Mouse (Mus musculus) cerebellum, postnatal 10 days (tissue): ENCODE data around the gene Gm12695.
A peak's percentile ranks its signal among the peaks of the same experiment; 100 is the strongest.

Experiments
- DNase-seq, 2 experiments: peaks; one replicate each; pipeline ENCODE4 v3.0.0; 2021; ENCODE audit warnings: mixed read lengths in 2 of 2

Gm12695 gene

DNA sequence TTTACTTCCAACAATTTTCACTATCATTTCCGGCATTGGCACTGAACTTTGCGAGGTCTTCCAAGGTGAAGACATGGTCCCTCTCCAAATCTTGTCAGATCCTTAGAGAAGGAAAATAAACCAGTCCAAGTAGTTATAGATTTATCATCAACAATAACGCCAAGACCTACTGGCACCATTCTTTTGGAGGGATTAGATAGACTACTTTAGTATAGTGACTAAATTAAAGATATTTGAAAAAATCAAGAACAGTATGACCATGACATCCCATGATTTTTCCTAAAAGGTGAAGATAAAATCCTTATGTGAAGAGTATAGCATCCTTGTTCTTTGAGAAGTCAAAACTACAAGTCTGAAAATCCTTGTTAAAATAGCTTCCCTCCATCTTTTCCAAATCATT lies at the start of gene Gm12695:
Gene Gm12695 (minus strand): TSS at position 101 of the 400 bp plus-strand sequence.
- DNase-seq: no peak

DNA sequence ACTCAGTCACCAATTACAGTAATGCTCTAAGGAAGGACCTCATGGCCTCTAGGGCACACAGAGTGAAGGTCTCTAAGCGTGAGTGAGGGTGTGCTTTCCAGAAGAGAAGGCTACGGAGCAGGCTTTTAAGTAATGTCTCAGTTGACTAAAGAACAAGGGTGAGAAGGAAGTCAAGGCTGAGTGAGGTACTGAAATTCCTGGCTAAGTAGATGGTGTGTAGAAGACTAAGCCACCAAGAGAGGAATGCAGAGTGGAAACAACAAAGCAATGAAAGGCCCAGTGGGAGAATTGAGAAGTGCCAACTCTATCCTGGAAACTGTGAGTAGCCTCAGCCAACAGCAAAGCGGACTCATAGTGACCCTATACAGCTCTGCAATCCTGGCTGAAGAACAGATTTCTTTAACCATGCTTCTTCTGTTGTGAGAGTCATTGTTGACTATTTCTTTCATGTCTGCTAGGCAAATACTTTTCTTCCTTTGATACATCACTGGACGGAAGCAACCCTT lies 40.6 kb upstream of the Gm12695 start:
- no peak for DNase-seq

DNA sequence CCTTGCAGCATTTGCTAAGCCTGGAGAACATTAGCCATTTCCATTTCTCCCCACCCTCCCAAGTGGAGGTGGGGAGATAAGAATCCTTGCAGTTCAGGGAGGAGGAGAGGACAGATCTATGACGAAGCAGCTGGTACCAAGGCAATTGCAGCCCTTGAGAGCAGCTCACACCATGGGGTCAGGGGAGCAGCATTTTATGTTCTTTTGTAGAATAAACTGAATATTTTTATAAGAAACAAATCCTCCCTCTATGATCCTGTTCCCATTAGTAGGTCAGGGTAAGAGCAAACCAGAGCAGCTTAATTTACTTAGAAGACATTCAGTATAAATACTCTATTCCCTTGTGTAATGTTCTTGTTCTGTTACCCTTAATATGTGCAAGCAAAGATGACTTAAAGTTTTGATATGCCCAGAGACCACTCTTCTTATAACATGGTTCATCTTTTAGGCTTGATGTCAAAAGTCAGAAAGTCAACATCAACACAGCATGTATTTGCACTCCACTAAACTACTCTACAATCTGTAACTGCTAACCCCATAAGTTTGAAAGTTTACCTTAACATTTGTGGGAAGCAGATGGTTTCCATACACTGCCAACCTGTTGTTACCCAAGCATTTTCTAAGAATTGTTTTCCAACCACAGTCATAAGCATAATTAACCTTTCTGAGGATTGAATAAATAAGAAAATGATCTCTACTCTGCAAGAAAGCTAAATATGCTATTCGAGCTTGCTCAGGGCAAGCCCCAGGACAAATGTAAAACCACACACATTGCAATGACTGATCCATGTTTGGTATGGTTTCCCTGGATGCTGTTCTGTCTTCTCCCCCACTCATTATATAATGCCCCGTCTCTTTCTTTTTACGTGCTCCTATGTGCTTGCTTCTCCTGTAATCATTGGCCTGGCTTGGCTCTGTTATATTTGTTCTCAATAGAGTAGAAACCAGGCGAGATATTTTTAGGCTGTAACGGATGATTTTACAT lies 22.1 kb upstream of the Gm12695 start:
- no peak for DNase-seq

DNA sequence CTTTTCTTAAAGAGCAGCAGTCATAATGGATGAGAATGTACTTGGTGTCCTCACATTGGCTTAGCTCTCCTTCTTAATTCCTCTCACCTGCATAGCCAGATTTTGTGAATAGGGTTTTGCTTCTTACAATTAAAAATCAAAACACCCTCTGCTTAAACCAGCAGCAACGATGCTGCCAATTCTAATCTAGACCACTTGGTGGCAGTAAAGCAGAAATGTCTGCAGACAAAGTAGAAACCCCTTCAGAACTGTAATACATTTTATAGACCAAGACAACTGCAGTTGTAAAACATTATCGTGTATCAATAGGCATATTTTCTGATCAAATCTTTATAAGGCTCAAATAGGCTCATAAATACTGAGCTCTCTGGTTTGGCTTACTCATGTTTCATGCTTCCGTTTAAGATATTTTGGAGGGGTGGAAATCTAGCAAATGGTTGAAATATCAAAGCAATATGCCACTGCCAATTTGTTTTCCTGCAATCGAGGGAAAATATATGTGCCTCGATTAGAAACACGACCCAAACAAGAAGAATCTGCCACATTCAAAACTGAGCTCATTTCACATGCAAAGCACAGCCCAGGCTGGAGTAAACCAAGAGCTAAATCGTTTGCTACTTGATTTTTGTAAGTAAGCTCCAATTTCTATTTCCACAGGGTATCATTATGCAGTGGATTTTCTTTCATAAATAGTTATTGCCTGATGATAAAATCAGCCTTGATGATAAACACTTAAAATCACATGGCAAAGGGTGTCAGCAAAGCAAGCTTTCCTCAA lies 14.6 kb upstream of the Gm12695 start:
- DNase-seq: peak; percentile 70 to 74

- peak; percentile 52 to 62 for DNase-seq
Measured at GRCm38 (mm10) chr4:96797583-96797982, 12.6 kb upstream of the Gm12695 start.

- no peak for DNase-seq
Measured at GRCm38 (mm10) chr4:96791301-96791700, 6.3 kb upstream of the Gm12695 start.

- DNase-seq: no peak
Measured at GRCm38 (mm10) chr4:96789905-96790304, 4.9 kb upstream of the Gm12695 start.

DNA sequence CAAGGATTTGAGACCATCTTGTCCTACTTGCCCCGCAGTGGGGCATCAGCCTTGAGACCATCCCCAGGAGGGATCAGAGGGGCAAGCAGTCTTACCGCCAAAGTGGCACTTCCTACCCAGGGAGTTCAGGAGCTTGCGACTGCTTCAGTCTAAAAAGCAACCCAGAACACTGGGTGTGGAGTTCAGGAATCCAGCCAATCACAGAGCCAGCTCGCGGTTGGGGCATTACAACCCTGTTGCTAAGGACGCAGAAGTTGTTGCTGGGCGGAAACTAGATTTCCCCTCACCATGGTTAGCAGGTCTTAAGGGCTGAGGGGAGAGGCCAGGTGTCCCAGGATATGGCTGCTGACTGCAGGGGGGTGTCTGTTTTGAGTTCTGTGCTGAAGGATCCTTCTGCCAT lies 1.6 kb upstream of the Gm12695 start:
- peak in 1 of 2 experiments; percentile 5 for DNase-seq

- DNase-seq: peak; percentile 85 to 88
Measured at GRCm38 (mm10) chr4:96772966-96773566, 11.9 kb downstream of the Gm12695 start.

- DNase-seq: peak; percentile 70 to 80
Measured at GRCm38 (mm10) chr4:96766396-96766998, 18.5 kb downstream of the Gm12695 start.

DNA sequence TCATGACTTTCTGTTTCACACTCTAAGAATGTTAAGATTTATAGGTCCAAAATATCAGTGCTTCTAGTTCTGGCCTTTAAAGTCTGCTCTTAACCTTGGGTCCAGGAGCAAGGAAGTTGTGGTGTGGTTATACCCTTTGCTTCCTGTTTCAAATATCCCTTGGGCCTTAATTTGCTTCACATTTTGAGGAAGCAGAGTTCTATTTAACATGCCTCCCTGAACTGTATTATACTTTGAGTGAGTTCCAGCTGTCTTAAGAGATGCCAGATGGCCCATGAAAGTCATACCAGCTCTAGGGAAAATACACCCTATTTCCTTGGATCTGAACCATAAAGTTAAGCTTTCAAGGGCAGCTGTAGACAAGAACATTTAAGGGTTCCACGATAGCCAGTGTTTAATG lies 33.0 kb downstream of the Gm12695 start:
- DNase-seq: peak in 1 of 2 experiments; percentile 8

- DNase-seq: no peak
Measured at GRCm38 (mm10) chr4:96740472-96740871, 44.5 kb downstream of the Gm12695 start.

GRCm38 (mm10) chr4:96729256-96729655 lies 55.7 kb downstream of the Gm12695 start:
- DNase-seq: no peak

DNA sequence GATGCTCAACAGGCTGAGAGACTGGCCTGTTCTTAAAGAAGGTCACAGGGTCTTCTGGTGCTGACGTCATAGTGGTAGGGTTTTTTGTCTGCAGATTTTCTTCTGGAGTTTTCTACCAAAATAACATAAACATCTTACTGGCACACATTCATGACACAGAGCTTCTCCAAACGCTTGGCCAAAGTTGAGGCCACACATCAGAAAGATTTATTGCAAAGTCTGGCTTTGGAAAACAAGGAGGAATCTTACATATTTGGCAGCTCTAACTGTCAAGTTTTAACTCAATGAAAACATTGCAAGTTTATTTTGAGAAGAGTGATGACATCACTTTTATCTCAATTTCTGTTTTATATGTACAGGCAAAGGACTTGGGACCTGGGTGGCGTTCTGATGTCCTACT lies 56.8 kb downstream of the Gm12695 start:
- no peak for DNase-seq

- DNase-seq: no peak
Measured at GRCm38 (mm10) chr4:96725415-96726055, 59.5 kb downstream of the Gm12695 start.

DNA sequence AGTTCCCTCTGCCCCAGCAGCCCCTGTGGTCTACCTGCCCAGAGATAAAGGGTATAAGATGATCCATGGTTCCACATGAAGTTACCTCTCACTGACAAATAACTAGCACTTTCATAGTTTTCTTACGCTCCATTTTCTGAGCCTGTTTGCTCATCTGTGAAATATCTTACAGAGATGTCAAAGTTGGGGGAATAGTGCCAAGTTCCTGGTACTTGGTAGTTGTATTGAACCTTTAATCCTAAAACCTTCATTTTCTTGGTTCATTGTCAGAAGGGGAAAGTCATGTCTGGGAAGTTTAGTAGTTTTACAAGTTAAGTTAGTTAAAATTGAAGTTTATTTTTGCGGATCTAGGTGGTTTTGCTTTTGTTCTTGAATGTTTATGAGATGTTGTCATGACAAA lies 62.7 kb downstream of the Gm12695 start:
- DNase-seq: no peak

DNA sequence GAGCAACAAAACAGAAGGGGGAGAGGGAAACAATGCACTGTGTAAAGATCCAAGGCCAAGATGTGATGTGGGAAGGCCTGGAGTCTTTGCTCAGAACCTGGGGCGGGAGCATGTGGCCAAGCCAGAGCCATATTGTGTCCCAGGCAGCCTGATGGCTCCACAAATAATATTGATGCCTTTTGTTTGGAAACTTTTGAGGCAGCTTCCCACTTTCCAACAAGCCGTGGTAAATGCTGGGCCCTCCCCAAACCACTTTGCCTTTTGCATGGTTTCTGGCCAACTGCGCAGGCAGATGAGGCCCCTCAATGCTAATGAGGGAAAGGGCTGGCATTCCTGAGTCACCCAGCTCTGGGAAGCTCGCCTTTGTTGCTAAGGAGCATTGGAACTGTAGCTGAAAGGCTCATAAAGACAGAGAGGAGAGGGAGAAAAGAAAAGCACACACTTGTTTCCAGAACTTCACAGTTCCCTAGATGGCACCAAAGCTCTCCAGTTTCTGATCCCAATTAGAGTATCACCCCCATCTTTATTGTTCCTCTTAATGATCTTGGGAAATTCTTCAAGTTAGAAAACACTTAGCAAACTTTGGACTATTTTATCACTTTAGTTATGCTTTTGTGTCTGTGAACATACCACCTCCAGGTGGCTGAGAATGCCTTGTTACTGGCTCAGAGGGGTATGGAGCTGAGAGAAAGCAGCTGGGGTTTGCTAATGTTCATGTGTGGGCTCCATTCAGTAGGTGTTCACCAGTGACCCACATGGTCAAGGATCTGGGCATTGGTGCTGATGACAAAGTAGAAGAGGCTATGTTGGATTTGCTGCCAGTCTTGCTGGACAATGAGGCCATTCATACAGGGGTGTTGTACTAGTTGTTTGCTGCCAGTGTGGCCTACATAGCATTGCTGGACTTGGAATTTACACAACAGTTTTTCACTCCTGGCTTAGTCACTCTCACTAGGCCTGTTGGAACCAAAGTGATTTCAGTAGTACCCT lies 65.7 kb downstream of the Gm12695 start:
- DNase-seq: peak; percentile 44 to 69

DNA sequence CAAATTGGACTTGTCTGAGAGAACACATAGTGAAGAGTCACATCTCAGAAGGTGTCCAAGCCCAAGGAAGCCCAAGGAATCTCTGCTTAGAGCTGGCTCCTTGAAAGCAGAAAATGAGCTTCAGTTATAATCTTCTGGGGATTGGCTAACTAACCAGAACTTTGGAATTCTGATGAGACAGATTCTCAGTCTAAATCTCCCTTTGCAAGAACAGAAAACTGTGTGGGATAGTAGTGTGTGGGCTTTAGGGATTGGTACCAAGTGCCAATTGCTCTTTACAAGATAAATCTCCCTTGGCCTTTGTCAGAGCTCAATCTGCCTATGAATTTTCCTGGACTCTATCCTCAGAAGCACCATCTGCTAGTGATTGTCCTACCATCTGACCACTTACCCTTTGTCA lies 66.5 kb downstream of the Gm12695 start:
- peak in 1 of 2 experiments; percentile 32 for DNase-seq

DNA sequence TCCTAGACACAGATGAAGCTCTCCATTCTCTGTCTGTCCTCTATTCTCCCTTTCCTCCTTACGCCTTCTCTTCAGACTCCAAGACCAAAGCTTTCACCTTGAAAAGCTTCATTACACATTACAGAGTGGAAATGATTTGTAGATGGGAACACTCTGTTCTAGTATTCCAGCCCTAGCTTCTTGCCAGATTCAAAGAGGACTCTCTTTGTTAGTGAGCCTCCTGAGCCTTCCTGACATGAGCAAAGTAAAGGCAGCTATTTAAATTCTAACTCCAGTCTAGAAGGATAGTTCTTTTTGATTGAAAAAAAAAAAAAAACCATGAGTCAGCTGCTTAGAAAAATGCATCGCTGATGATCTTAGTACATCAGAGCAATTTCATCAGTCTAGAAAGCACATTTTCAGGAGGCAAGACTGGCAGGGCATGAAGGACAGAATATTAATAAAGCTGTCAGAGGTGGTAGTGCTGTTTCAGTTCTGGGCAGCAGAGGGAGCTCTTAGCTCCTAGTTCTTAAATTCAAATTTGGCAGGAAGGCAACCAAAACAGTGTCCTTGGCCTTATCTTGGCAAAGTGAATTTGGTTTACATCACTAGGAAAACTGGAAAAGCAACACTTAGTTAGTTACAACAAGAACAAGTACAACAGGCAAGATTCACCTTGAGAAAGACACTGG lies 79.6 kb downstream of the Gm12695 start:
- peak; percentile 84 to 88 for DNase-seq

DNA sequence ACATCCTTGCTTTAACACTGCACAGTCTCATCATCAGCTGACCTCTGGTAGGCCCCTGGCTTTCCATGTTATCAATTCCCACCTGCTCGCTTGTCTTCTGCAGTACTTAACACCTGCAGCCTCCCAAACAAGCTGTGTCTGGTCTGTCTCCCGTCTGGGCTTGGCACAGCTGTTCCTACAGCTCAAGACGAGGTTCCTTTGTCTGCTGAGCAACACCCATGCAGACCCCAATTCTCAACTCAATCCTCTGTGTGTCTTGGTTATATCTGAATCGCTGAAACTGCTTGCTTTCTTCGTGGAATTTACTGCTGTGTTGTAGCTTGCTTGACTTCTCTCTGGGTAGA lies 86.8 kb downstream of the Gm12695 start:
- no peak for DNase-seq
